In genomic region chr10:38553326-38553687, GRCm38 (mm10) we compare ENCODE assay signal across 9 mouse cellular contexts.
DNase-seq lines count a peak whose midpoint lies in the region; ATAC-seq and TF ChIP-seq lines count a peak whose summit lies in the region.
"Had no signal": no experiment of that assay in that cellular context is flagged by ENCODE, and none has a peak within 500 bp of the region (broad histone marks: within the 10 kb centered on the region; RNA-seq: fewer than 3 reads in every experiment).

No protein-coding gene starts in this region.

- no peak overlapping the region for H3K27ac ChIP-seq in liver, embryonic 12.5 days
- no peak overlapping the region for H3K27ac ChIP-seq in liver, postnatal 0 days (ENCODE audit: low read depth)
- H3K27ac ChIP-seq in limb, embryonic 10.5 days, result peak overlapping the region; percentile 83
- H3K27ac ChIP-seq in olfactory bulb, adult 2 months (ENCODE audit: insufficient read depth, low read depth, low read length), result peak overlapping the region; percentile 91; the same call in 1 of the 2 replicates

- DNase-seq in cerebellum, adult 9-10 months, result peak; percentile 2
- DNase-seq in cerebellum, adult 8-10 months, result no peak
- DNase-seq in liver, postnatal 0 days, result no peak
- no peak for DNase-seq in limb, embryonic 10.5 days (ENCODE audit: low spot score)
- DNase-seq in right cerebral cortex, postnatal 14 days, result no peak
- DNase-seq in ovary, postnatal 36 days (ENCODE audit: low spot score), result no peak
- DNase-seq: lung, adult 2 months had no signal

- ATAC-seq in liver, embryonic 12.5 days, result no peak
- ATAC-seq in liver, postnatal 0 days, result no peak

- TF ChIP-seq EP300 in liver, postnatal 0 days (IDR thresholded peaks at IDR 0.05; ENCODE audit: low read depth), result no peak

- H3K27me3 ChIP-seq in liver, embryonic 12.5 days (replicated peaks), result no peaks in the 10 kb centered on the region
- H3K27me3 ChIP-seq in liver, postnatal 0 days (ENCODE audit: insufficient read depth, low read length), result no peaks in the 10 kb centered on the region
- H3K27me3 ChIP-seq in limb, embryonic 10.5 days (ENCODE audit: low read depth, poor library complexity, severe bottlenecking), result no peaks in the 10 kb centered on the region

- no peaks in the 10 kb centered on the region for H3K36me3 ChIP-seq in liver, embryonic 12.5 days
- no peaks in the 10 kb centered on the region for H3K36me3 ChIP-seq in liver, postnatal 0 days (replicated peaks; ENCODE audit: insufficient read depth, low read length)
- no peaks in the 10 kb centered on the region for H3K36me3 ChIP-seq in limb, embryonic 10.5 days

- no peak for TF ChIP-seq POLR2A in olfactory bulb, adult 2 months (IDR thresholded peaks at IDR 0.05; ENCODE audit: insufficient read depth, low read depth, low read length)

- no peak overlapping the region for H3K4me3 ChIP-seq in liver, embryonic 12.5 days
- no peak overlapping the region for H3K4me3 ChIP-seq in liver, postnatal 0 days (ENCODE audit: low read depth, low read length)
- H3K4me3 ChIP-seq in limb, embryonic 10.5 days, result peak overlapping the region; percentile 38; the same call in 1 of the 2 replicates
- H3K4me3 ChIP-seq in olfactory bulb, adult 2 months (ENCODE audit: insufficient read depth, low read depth, low read length), result no peak overlapping the region

- H3K9ac ChIP-seq in liver, embryonic 12.5 days, result no peak overlapping the region
- no peak overlapping the region for H3K9ac ChIP-seq in liver, postnatal 0 days (replicated peaks)

- TF ChIP-seq CTCF in liver, postnatal 0 days (IDR thresholded peaks at IDR 0.05; ENCODE audit: low read depth), result no peak
- no peak for TF ChIP-seq CTCF in olfactory bulb, adult 2 months (IDR thresholded peaks at IDR 0.05; ENCODE audit: insufficient read depth, low read depth, low read length)

- H3K4me1 ChIP-seq in liver, embryonic 12.5 days, result no peaks in the 10 kb centered on the region
- H3K4me1 ChIP-seq in liver, postnatal 0 days (ENCODE audit: insufficient read depth), result no peaks in the 10 kb centered on the region
- peaks cover 14% of the 10 kb centered on the region for H3K4me1 ChIP-seq in limb, embryonic 10.5 days
- no peaks in the 10 kb centered on the region for H3K4me1 ChIP-seq in olfactory bulb, adult 2 months (ENCODE audit: control insufficient read depth, insufficient read depth, low read length)

- H3K4me2 ChIP-seq in liver, embryonic 12.5 days, result 0 out of 2 replicates have a peak overlapping the region, but pooled peaks have one; percentile 34
- no peak overlapping the region for H3K4me2 ChIP-seq in liver, postnatal 0 days (ENCODE audit: low read depth, low read length)

- no peaks in the 10 kb centered on the region for H3K9me3 ChIP-seq in liver, embryonic 12.5 days (replicated peaks)
- H3K9me3 ChIP-seq in liver, postnatal 0 days (ENCODE audit: low read length), result no peaks in the 10 kb centered on the region
- no peaks in the 10 kb centered on the region for H3K9me3 ChIP-seq in limb, embryonic 10.5 days (replicated peaks)

Comparison
In these comparisons a context has a peak if more than half of its experiments do, and no peak if none do; other contexts are left out.
1. H3K27ac ChIP-seq: peak in limb, embryonic 10.5 days (single experiment) and olfactory bulb, adult 2 months (single experiment); none in liver, embryonic 12.5 days (single experiment) and liver, postnatal 0 days (single experiment).